Mouse (Mus musculus): ENCODE data around the gene Agbl2. TPM values are rescaled to one million over a fixed set of nuclear protein-coding genes. Genes with fewer than 3 reads are reported as not detected.
A peak's percentile ranks its signal among the peaks of the same experiment; 100 is the strongest.

Agbl2 gene
- polyA plus RNA-seq, 1 experiment = 0.56 TPM

- Histone ChIP-seq H3K27me3 (replicated peaks; ENCODE audit: control insufficient read depth, insufficient read depth, low read length) (no peaks in the 10 kb centered on the region), H3K4me3 (ENCODE audit: insufficient read depth, low read depth, low read length) (no peak overlapping the region), H3K4me1 (ENCODE audit: control insufficient read depth, insufficient read depth, low read length) (no peaks in the 10 kb centered on the region), H3K27ac (ENCODE audit: insufficient read depth, low read depth, low read length) (no peak overlapping the region), H3K36me3 (ENCODE audit: control insufficient read depth, insufficient read depth, low read length) (peaks cover 8% of the 10 kb centered on the region)
- DNase-seq = no peak
- no peak for TF ChIP-seq CTCF (conservative IDR thresholded peaks at IDR 0.05; ENCODE audit: insufficient read depth, insufficient read length, low read depth, low read length)
- no peak for TF ChIP-seq POLR2A (IDR thresholded peaks at IDR 0.05; ENCODE audit: low read depth, low read length)
- 51% methylated on average over 3 of the region's 3 CpGs for WGBS
These were observed 1.2 kb upstream of the Agbl2 start for GRCm38 (mm10) chr2:90781323-90781722.

- Histone ChIP-seq H3K27me3 (replicated peaks; ENCODE audit: control insufficient read depth, insufficient read depth, low read length) (no peaks in the 10 kb centered on the region), H3K36me3 (ENCODE audit: control insufficient read depth, insufficient read depth, low read length) (peaks cover 8% of the 10 kb centered on the region), H3K4me3 (ENCODE audit: insufficient read depth, low read depth, low read length) (no peak overlapping the region), H3K27ac (ENCODE audit: insufficient read depth, low read depth, low read length) (no peak overlapping the region), H3K4me1 (ENCODE audit: control insufficient read depth, insufficient read depth, low read length) (no peaks in the 10 kb centered on the region)
- TF ChIP-seq CTCF (conservative IDR thresholded peaks at IDR 0.05; ENCODE audit: insufficient read depth, insufficient read length, low read depth, low read length) (no peak), POLR2A (IDR thresholded peaks at IDR 0.05; ENCODE audit: low read depth, low read length) (no peak)
- DNase-seq = no peak
- 65% methylated on average over 2 of the region's 2 CpGs for WGBS
These were observed 589 bp upstream of the Agbl2 start for GRCm38 (mm10) chr2:90781938-90782337.

GRCm38 (mm10) chr2:90782901-90783486 lies 467 bp downstream of the Agbl2 start:
- Histone ChIP-seq H3K4me3 (ENCODE audit: insufficient read depth, low read depth, low read length) (peak overlapping the region; percentile 52), H3K4me1 (ENCODE audit: control insufficient read depth, insufficient read depth, low read length) (no peaks in the 10 kb centered on the region), H3K36me3 (ENCODE audit: control insufficient read depth, insufficient read depth, low read length) (peaks cover 6% of the 10 kb centered on the region), H3K27ac (ENCODE audit: insufficient read depth, low read depth, low read length) (no peak overlapping the region), H3K27me3 (replicated peaks; ENCODE audit: control insufficient read depth, insufficient read depth, low read length) (no peaks in the 10 kb centered on the region)
- TF ChIP-seq CTCF (conservative IDR thresholded peaks at IDR 0.05; ENCODE audit: insufficient read depth, insufficient read length, low read depth, low read length) (no peak), POLR2A (IDR thresholded peaks at IDR 0.05; ENCODE audit: low read depth, low read length) (no peak)
- WGBS = 4% methylated on average over 27 of the region's 29 CpGs
- DNase-seq = peak; percentile 15

GRCm38 (mm10) chr2:90788126-90788525 lies 5.6 kb downstream of the Agbl2 start:
- Histone ChIP-seq H3K4me3 (ENCODE audit: insufficient read depth, low read depth, low read length) (no peak overlapping the region), H3K27ac (ENCODE audit: insufficient read depth, low read depth, low read length) (no peak overlapping the region), H3K36me3 (ENCODE audit: control insufficient read depth, insufficient read depth, low read length) (no peaks in the 10 kb centered on the region), H3K27me3 (replicated peaks; ENCODE audit: control insufficient read depth, insufficient read depth, low read length) (no peaks in the 10 kb centered on the region; the same call in 1 of the 2 replicates), H3K4me1 (ENCODE audit: control insufficient read depth, insufficient read depth, low read length) (no peaks in the 10 kb centered on the region)
- 51% methylated on average over 2 of the region's 2 CpGs for WGBS
- peak; percentile 52 for DNase-seq
- no peak for TF ChIP-seq POLR2A (IDR thresholded peaks at IDR 0.05; ENCODE audit: low read depth, low read length)
- TF ChIP-seq CTCF (conservative IDR thresholded peaks at IDR 0.05; ENCODE audit: insufficient read depth, insufficient read length, low read depth, low read length) = no peak

GRCm38 (mm10) chr2:90808241-90809126 lies 26.0 kb downstream of the Agbl2 start:
- TF ChIP-seq CTCF (conservative IDR thresholded peaks at IDR 0.05; ENCODE audit: insufficient read depth, insufficient read length, low read depth, low read length) (no peak), POLR2A (IDR thresholded peaks at IDR 0.05; ENCODE audit: low read depth, low read length) (no peak)
- no peaks in the 10 kb centered on the region for H3K4me1 ChIP-seq (ENCODE audit: control insufficient read depth, insufficient read depth, low read length)
- H3K27me3 ChIP-seq (replicated peaks; ENCODE audit: control insufficient read depth, insufficient read depth, low read length) = no peaks in the 10 kb centered on the region
- H3K27ac ChIP-seq (ENCODE audit: insufficient read depth, low read depth, low read length) = no peak overlapping the region
- no peaks in the 10 kb centered on the region for H3K36me3 ChIP-seq (ENCODE audit: control insufficient read depth, insufficient read depth, low read length)
- 85% methylated on average over 6 of the region's 6 CpGs for WGBS
- no peak overlapping the region for H3K4me3 ChIP-seq (ENCODE audit: insufficient read depth, low read depth, low read length)
- DNase-seq = peak; percentile 19

- TF ChIP-seq POLR2A (IDR thresholded peaks at IDR 0.05; ENCODE audit: low read depth, low read length) = no peak
- TF ChIP-seq CTCF (conservative IDR thresholded peaks at IDR 0.05; ENCODE audit: insufficient read depth, insufficient read length, low read depth, low read length) = no peak
- DNase-seq = no peak
- WGBS = 86% methylated on average over 8 of the region's 8 CpGs
- Histone ChIP-seq H3K36me3 (ENCODE audit: control insufficient read depth, insufficient read depth, low read length) (no peaks in the 10 kb centered on the region), H3K27me3 (replicated peaks; ENCODE audit: control insufficient read depth, insufficient read depth, low read length) (no peaks in the 10 kb centered on the region), H3K4me3 (ENCODE audit: insufficient read depth, low read depth, low read length) (no peak overlapping the region), H3K27ac (ENCODE audit: insufficient read depth, low read depth, low read length) (no peak overlapping the region), H3K4me1 (ENCODE audit: control insufficient read depth, insufficient read depth, low read length) (no peaks in the 10 kb centered on the region)
These were observed 28.2 kb downstream of the Agbl2 start for GRCm38 (mm10) chr2:90810751-90811150.

GRCm38 (mm10) chr2:90815266-90815665 lies 32.7 kb downstream of the Agbl2 start:
- Histone ChIP-seq H3K4me3 (ENCODE audit: insufficient read depth, low read depth, low read length) (no peak overlapping the region), H3K27ac (ENCODE audit: insufficient read depth, low read depth, low read length) (no peak overlapping the region), H3K36me3 (ENCODE audit: control insufficient read depth, insufficient read depth, low read length) (no peaks in the 10 kb centered on the region), H3K4me1 (ENCODE audit: control insufficient read depth, insufficient read depth, low read length) (no peaks in the 10 kb centered on the region), H3K27me3 (replicated peaks; ENCODE audit: control insufficient read depth, insufficient read depth, low read length) (no peaks in the 10 kb centered on the region; the same call in 1 of the 2 replicates)
- no peak for TF ChIP-seq CTCF (conservative IDR thresholded peaks at IDR 0.05; ENCODE audit: insufficient read depth, insufficient read length, low read depth, low read length)
- no peak for TF ChIP-seq POLR2A (IDR thresholded peaks at IDR 0.05; ENCODE audit: low read depth, low read length)
- DNase-seq = no peak
- WGBS = 77% methylated on average over 2 of the region's 2 CpGs

Data from kidney, adult 2 months (tissue).